Mouse (Mus musculus) retina, postnatal 7 days (tissue): ENCODE measurements at regions not wholly inside any gene's neighbourhood (a gene's known extent, or its start where the extent isn't known, plus 50 kb on each side); places are given as distances from the start of the nearest gene placed in this dataset.

Experiments
- DNase-seq: peaks from one replicate; pipeline ENCODE4 v3.0.0-alpha.2; 2012; ENCODE audit warnings: low read depth, low spot score

- no peak for DNase-seq
These were observed 152.3 kb downstream of the Atp23 start for GRCm38 (mm10) chr10:126748696-126749466.

GRCm38 (mm10) chr10:126734661-126735060 lies 166.5 kb downstream of the Atp23 start:
- DNase-seq = no peak

- DNase-seq = no peak
These were observed 173.3 kb downstream of the Atp23 start for GRCm38 (mm10) chr10:126727840-126728239.

GRCm38 (mm10) chr10:126717961-126718360 lies 183.2 kb downstream of the Atp23 start:
- DNase-seq = no peak

GRCm38 (mm10) chr10:126711758-126712157 lies 189.4 kb downstream of the Atp23 start:
- no peak for DNase-seq

- DNase-seq = no peak
These were observed 191.8 kb downstream of the Atp23 start for GRCm38 (mm10) chr10:126709219-126709917.

- DNase-seq = no peak
These were observed 192.4 kb downstream of the Atp23 start for GRCm38 (mm10) chr10:126708730-126709129.

- DNase-seq = no peak
These were observed 192.9 kb downstream of the Atp23 start for GRCm38 (mm10) chr10:126708215-126708614.

GRCm38 (mm10) chr10:126697086-126697485 lies 204.1 kb downstream of the Atp23 start:
- DNase-seq = no peak

- no peak for DNase-seq
These were observed 210.1 kb downstream of the Atp23 start for GRCm38 (mm10) chr10:126690914-126691673.

GRCm38 (mm10) chr10:126680275-126681184 lies 220.6 kb downstream of the Atp23 start:
- DNase-seq = no peak

- no peak for DNase-seq
These were observed 221.7 kb downstream of the Atp23 start for GRCm38 (mm10) chr10:126679224-126680120.

- no peak for DNase-seq
These were observed 227.7 kb downstream of the Atp23 start for GRCm38 (mm10) chr10:126673437-126673836.

GRCm38 (mm10) chr10:126664408-126665083 lies 236.6 kb downstream of the Atp23 start:
- DNase-seq = no peak

- no peak for DNase-seq
These were observed 237.6 kb downstream of the Atp23 start for GRCm38 (mm10) chr10:126663461-126664013.

- no peak for DNase-seq
These were observed 238.4 kb downstream of the Atp23 start for GRCm38 (mm10) chr10:126662765-126663164.

- no peak for DNase-seq
These were observed 240.0 kb downstream of the Atp23 start for GRCm38 (mm10) chr10:126661095-126661615.

GRCm38 (mm10) chr10:126660024-126660423 lies 241.1 kb downstream of the Atp23 start:
- DNase-seq = no peak

- DNase-seq = no peak
These were observed 248.5 kb downstream of the Atp23 start for GRCm38 (mm10) chr10:126652693-126653092.
